Mouse (Mus musculus) limb, embryonic 10.5 days (tissue): ENCODE data around the gene 1700021F05Rik. TPM values are rescaled to one million over a fixed set of nuclear protein-coding genes. Genes with fewer than 3 reads are reported as not detected.

Source experiments
- DNase-seq: peaks from one replicate; pipeline ENCODE4 v3.0.0-alpha.2; 2017; ENCODE audit warnings: low spot score
- H3K27ac ChIP-seq: fragments of 300-500 bp; sonication (generic); 2 replicates; pipeline ENCODE4 v1.5.1; 2016; ENCODE audit warnings: mild to moderate bottlenecking
- H3K27me3 ChIP-seq: fragments of 300-500 bp; sonication (generic); 2 replicates; pipeline ENCODE4 v1.6.1; 2016; ENCODE audit warnings: low read depth, mild to moderate bottlenecking; ENCODE audit not compliant: poor library complexity, severe bottlenecking
- H3K36me3 ChIP-seq: fragments of 300-500 bp; sonication (generic); 2 replicates; pipeline ENCODE4 v1.6.1; 2016; ENCODE audit warnings: mild to moderate bottlenecking, moderate library complexity
- H3K4me1 ChIP-seq: fragments of 300-500 bp; sonication (generic); 2 replicates; pipeline ENCODE4 v1.6.1; 2016
- H3K4me3 ChIP-seq: fragments of 300-500 bp; sonication (generic); 2 replicates; pipeline ENCODE4 v1.5.1; 2016; ENCODE audit warnings: mild to moderate bottlenecking, moderate library complexity
- H3K9me3 ChIP-seq: fragments of 300-500 bp; sonication (generic); replicated peaks from 2 replicates; pipeline ENCODE4 v1.6.1; 2016; ENCODE audit warnings: mild to moderate bottlenecking
- WGBS: fragments of 180-500 bp; shearing (Covaris S2); methylation state at CpG from one replicate; pipeline ENCODE4 v1.1.7; 2016; 5-methylcytosine and 5-hydroxymethylcytosine counted together
- polyA plus RNA-seq: library from polyadenylated mRNA; unstranded; fragments of >200 nt; fragmentation: Nextera tagmentation; extraction: Ambion mirVana; gene quantifications from 2 replicates; pipeline ENCODE4 v1.2.1, GENCODE M21; 2016

Gene 1700021F05Rik
- 59.7 and 63.5 TPM in 2 replicates for polyA plus RNA-seq

DNA sequence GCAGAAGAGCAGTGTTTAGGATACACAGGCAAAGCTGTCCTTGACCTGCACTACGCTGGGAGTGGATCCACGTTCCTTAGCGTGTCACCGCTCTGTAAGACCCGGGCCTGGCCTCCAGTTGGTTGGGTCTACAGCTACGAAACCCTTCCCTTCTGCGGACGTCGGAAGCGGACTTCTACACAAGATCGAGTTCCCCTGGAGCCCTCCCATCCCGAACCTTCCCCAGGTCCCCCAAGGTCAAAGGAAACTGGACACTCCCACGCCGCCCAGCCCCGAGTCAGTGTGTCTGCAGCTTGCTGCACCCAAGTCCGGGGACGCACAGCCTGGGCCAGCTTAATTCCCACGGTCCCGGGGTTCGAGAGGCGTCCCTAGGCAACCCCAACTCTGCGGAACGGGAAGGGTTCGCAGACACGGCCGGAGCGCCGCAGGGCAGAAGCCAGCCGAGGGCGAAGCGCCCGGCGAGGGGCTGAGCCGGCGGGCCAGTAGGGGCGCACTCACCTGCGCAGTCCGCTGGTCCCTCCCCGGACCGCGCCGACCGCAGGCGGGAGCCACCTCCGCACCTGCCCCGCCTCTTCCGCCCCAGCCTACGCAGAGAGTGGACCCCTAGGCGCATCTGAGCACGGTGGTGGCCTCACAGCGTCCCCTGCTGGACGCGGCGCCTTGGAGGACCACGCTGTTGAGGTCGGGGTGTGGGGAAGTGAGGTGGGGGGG is at the start of gene 1700021F05Rik:
TSS of gene 1700021F05Rik (minus strand) at position 553 of the 711 bp plus-strand sequence.
- H3K4me1 ChIP-seq, result peaks cover 18% of the 10 kb centered on the region
- H3K27ac ChIP-seq, result peak within 1 kb of the TSS; percentile 87
- H3K9me3 ChIP-seq, result no peaks in the 10 kb centered on the region
- WGBS, result under 1% methylated on average over 56 of the region's 56 CpGs
- peak within 1 kb of the TSS; percentile 67 for H3K4me3 ChIP-seq
- no peaks in the 10 kb centered on the region for H3K27me3 ChIP-seq
- H3K36me3 ChIP-seq, result peaks cover 10% of the 10 kb centered on the region
- peak; percentile 99 for DNase-seq

DNA sequence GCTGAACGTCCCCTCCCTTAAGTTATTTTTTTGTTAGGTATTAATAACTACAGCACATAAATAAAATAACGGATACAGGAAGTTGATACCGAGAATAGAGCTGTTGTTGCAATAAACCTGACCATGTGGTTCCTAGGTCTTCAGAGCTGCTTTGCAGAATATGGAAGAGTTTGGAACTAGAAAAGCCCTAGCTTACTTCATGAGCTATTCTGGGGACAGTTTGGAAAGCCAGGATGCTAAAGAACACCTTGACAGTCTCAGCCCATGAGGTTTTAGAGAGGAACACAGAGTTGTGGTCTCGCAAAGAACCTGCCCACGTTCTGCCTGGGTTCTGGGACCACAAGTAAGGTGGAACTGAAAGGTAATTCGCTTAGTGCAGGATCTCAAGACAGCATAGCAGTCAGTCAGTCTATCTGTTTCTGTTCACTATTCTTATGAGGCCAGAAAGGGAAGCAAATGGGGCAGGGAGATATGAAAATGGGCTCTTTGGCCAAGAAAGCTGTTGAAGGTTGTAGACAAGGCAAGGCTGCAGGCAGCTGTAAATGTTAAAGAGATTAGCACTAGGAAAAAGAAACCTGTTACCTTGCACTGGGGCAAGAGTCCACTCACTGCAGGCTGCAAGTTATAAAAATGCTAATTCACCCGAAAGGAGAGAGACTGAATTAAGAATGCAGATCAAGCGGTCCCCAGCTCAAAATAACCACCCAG is 47.8 kb upstream of the 1700021F05Rik start:
- H3K9me3 ChIP-seq, result no peaks in the 10 kb centered on the region
- H3K36me3 ChIP-seq, result peaks cover 39% of the 10 kb centered on the region
- H3K27me3 ChIP-seq, result no peaks in the 10 kb centered on the region
- no peak for DNase-seq
- 69% methylated on average over 8 of the region's 8 CpGs for WGBS
- H3K4me1 ChIP-seq, result peaks cover 16% of the 10 kb centered on the region
- H3K4me3 ChIP-seq, result no peak overlapping the region
- no peak overlapping the region for H3K27ac ChIP-seq

DNA sequence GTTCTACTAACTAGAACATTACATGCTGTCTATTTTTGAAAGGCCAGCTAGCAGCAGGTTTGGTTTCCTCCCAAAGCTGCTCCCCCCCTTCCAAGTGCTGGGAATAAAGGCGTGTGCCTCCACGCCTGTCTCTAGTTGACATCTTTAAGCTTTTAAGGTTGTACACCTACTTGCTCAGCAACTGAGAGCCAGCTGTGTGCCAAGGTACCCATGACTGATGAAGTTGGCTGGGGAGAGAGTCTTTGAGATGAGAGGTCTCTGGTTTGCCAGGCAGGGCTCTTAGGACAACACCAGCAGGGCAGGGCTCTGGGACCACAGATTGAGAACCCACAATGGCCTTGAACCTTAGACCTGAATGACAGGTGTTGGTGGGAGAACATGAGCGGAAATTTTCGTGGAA is 43.7 kb upstream of the 1700021F05Rik start:
- peaks cover 15% of the 10 kb centered on the region for H3K4me1 ChIP-seq
- no peak for DNase-seq
- H3K9me3 ChIP-seq, result no peaks in the 10 kb centered on the region
- WGBS, result 89% methylated on average over 4 of the region's 4 CpGs
- peaks cover 65% of the 10 kb centered on the region for H3K36me3 ChIP-seq
- no peak overlapping the region for H3K4me3 ChIP-seq
- H3K27ac ChIP-seq, result no peak overlapping the region
- H3K27me3 ChIP-seq, result no peaks in the 10 kb centered on the region

DNA sequence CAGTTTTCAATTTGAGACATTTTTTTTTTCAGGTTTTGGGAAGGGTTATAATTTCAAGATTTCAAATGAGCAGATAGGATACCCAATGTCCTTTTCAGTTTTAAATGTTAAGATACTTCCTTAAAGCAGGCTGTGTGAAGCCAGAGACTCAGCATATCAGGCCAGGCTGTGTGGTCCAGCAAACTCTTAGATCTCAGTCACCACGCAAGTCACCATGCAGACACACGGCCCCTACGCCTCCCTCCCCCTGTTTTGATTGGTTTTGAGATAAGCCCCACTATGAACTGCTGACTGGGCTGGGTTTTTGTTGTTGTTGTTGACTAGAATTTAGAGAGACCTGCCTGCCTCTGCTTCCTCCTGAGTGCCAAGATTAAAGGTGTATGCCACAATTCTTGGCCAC is 40.5 kb upstream of the 1700021F05Rik start:
- Histone ChIP-seq H3K9me3 (no peaks in the 10 kb centered on the region), H3K4me3 (peak overlapping the region; percentile 86), H3K4me1 (peaks cover 18% of the 10 kb centered on the region), H3K36me3 (peaks cover 53% of the 10 kb centered on the region), H3K27me3 (no peaks in the 10 kb centered on the region), H3K27ac (peak overlapping the region; percentile 100)
- 70% methylated on average over 3 of the region's 3 CpGs for WGBS
- DNase-seq, result no peak

DNA sequence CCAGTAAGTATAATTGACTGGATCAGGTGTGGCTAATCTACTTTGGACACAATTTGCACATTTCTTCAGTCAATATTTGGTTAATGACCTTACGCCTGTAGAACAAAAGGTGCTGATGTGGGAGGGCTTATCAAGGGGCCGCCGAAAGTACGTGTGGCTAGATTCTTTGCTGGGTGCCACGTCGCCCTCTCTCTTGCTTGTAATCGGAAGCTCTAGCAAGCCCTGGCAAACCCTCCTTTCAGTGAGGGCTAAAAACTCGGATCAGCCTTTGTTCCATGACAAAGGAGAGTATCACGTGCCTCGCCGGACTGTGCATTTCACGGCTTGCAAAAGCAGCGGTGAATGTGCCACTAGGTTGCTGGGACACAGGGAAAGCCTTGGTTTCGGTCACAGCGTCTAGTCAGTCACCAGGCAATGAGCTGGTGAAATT is 39.9 kb upstream of the 1700021F05Rik start:
- Histone ChIP-seq H3K36me3 (peaks cover 47% of the 10 kb centered on the region), H3K9me3 (no peaks in the 10 kb centered on the region), H3K27me3 (no peaks in the 10 kb centered on the region), H3K4me1 (peaks cover 18% of the 10 kb centered on the region), H3K4me3 (peak overlapping the region; percentile 86), H3K27ac (peak overlapping the region; percentile 100)
- WGBS, result under 1% methylated on average over 15 of the region's 15 CpGs
- DNase-seq, result peak; percentile 80

DNA sequence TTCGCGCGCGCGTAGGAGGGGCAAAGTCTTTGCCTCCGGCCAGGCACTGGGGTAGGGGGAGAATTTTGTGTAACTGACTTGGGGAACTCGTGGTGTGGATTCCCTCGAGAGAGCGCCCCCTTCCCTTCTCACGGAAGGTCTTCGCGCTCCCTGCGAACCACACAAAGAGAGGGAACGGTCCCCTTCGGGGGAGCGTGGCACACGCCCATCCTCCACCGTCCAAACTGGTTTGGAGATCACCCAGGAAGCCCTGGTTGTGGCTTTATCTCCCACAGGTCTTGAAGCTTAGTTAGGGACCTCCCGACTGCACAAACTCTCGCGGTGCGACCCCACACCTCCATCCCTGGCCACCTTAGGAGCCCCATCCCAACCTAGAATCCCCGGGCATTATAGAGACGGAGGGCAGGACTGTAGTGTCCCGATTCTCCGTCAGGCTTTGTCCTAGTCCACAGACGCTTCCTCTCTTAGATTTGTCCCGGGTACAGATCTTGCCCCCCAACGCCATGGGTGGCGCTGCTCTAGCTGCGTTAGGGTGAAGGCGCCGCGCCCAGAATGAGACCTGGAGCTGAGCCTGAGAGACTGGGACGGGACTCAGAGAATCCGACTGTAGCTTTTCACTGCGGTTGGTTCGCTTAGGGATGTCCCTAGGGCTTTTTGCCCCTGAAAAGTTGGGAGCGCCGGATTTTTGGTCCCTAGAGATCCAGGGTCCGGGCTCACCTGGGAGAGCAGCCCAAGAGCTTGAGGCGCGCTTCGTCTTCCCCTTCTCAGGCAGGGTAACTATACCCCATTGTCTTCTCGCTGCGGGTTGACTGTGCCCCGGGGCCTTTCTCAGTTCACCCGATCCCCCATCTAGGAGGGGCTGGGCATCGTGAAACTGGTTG is 38.8 kb upstream of the 1700021F05Rik start:
- H3K9me3 ChIP-seq, result no peaks in the 10 kb centered on the region
- H3K27ac ChIP-seq, result peak overlapping the region; percentile 100
- peaks cover 36% of the 10 kb centered on the region for H3K36me3 ChIP-seq
- peaks cover 21% of the 10 kb centered on the region for H3K4me1 ChIP-seq
- H3K4me3 ChIP-seq, result peak overlapping the region; percentile 86
- H3K27me3 ChIP-seq, result no peaks in the 10 kb centered on the region
- under 1% methylated on average over 48 of the region's 49 CpGs for WGBS
- peak; percentile 79 for DNase-seq

DNA sequence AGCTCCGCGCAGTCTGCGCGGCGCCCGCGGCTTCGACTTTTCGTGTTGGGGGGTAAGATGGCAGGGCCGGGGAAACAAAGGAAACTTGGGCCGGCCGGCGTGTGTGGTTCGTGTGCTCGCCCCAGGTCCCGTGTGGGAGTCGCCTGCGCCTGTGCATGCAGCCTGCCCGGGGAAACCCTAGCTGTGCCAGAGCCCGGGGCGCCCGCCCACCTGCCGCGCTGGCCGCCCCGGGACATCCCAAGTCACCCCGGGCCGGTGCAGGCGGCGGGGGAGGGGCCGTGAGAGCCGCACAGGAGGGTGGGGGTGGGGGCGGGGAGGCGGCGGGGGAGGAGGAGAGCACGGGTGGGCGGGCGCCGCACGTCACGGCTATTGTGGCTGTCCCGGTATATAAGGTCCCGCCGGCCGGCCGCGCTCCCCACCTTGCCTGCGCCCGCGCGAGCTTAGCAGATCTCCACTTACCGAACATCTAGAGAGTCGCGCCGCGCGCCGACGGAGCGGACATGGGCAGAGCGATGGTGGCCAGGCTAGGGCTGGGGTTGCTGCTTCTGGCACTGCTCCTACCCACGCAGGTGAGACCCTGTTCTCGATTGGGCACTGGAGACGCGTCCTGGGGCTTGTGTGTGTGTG is 38.1 kb upstream of the 1700021F05Rik start:
- DNase-seq, result peak; percentile 97
- Histone ChIP-seq H3K4me3 (peak overlapping the region; percentile 86), H3K9me3 (no peaks in the 10 kb centered on the region), H3K27me3 (no peaks in the 10 kb centered on the region), H3K4me1 (peaks cover 21% of the 10 kb centered on the region), H3K36me3 (peaks cover 29% of the 10 kb centered on the region), H3K27ac (peak overlapping the region; percentile 100)
- WGBS, result under 1% methylated on average over 60 of the region's 65 CpGs

DNA sequence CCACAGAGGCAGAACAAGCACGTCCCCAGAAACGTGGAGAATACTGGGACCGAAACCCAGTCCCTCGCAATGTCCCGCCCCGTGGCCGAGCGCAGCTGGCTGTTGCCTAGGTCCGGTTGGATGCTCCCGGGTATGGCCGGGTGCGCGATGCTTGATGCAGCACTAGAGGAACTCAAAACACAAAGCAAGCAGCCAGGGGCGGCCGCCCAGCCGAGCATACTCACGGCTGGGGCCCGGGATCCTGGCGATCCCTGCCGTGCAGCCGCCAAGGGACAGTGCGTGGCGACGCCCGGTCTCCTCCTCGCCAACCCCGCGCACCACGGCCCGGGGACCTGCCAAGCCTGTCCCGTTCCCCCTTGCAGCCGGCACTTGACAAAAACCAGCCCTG is 37.6 kb upstream of the 1700021F05Rik start:
- H3K4me3 ChIP-seq, result peak overlapping the region; percentile 86
- DNase-seq, result peak; percentile 88
- under 1% methylated on average over 32 of the region's 32 CpGs for WGBS

DNA sequence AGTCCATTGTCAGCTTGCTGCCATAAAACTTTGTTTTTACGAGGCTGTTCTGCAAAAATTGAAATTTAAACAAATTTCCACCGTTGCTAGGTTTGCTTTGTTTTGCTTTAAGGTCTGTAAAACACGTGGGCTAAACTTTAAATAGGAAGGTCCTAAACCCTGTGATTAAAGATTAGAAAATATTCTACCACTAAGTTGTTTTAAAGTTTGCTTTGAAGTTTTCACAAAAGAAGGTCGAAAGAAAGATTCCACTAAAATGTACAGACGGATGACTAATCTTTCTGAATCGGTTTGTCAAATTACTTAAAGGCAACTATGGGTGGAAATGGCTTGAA is 37.2 kb upstream of the 1700021F05Rik start, which contains the start of gene Cd24a:
TSS of gene Cd24a (plus strand) at position 288 of the 335 bp plus-strand sequence.
- peak within 1 kb of the TSS; percentile 100 for H3K27ac ChIP-seq
- peak within 1 kb of the TSS; percentile 86 for H3K4me3 ChIP-seq
- H3K27me3 ChIP-seq, result no peaks in the 10 kb centered on the region
- no peak for DNase-seq
- no peaks in the 10 kb centered on the region for H3K9me3 ChIP-seq
- WGBS, result under 1% methylated on average over 6 of the region's 6 CpGs
- peaks cover 20% of the 10 kb centered on the region for H3K36me3 ChIP-seq
- H3K4me1 ChIP-seq, result peaks cover 21% of the 10 kb centered on the region

More for the DNA sequence above, 37.6 kb upstream of the 1700021F05Rik start:
- H3K27ac ChIP-seq, result peak overlapping the region; percentile 100
- peaks cover 24% of the 10 kb centered on the region for H3K36me3 ChIP-seq
- H3K27me3 ChIP-seq, result no peaks in the 10 kb centered on the region
- no peaks in the 10 kb centered on the region for H3K9me3 ChIP-seq
- peaks cover 21% of the 10 kb centered on the region for H3K4me1 ChIP-seq

DNA sequence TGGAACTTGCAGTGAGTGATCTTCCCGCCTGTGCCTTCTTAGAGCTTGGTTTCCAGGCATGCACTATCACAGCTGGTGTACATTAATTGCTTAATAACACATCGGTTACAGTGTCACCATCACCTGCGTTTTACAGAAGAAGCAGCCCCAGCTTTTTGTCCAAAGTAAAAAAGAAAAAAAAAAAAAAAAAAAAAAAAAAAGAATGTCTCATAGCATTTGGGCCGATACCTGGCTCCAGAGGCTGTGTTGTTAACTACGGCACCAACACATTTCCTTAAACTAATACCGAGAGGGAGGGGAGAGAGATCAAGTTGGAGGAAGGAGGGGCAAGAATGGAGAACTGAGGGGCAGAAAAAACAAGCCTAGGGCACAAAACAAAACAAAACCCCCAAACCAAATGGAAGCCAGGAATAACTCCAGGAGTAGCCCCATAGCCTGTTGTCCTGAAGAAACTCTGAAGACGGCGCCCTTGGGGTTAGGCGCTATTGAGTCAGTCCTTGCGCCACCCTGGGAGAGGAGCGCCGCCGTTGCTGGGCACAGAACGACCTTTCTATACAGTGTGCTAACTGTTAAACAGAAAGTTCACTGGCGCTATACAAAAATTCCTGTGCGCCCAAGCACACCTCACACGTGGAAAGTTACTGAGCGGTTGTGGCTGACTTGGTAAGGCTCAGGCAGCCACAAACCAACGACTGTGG is 36.7 kb upstream of the 1700021F05Rik start:
- peaks cover 21% of the 10 kb centered on the region for H3K4me1 ChIP-seq
- H3K9me3 ChIP-seq, result no peaks in the 10 kb centered on the region
- no peaks in the 10 kb centered on the region for H3K27me3 ChIP-seq
- peaks cover 15% of the 10 kb centered on the region for H3K36me3 ChIP-seq
- peak overlapping the region; percentile 100 for H3K27ac ChIP-seq
- H3K4me3 ChIP-seq, result peak overlapping the region; percentile 86
- 16% methylated on average over 19 of the region's 19 CpGs for WGBS
- peak; percentile 74 for DNase-seq

DNA sequence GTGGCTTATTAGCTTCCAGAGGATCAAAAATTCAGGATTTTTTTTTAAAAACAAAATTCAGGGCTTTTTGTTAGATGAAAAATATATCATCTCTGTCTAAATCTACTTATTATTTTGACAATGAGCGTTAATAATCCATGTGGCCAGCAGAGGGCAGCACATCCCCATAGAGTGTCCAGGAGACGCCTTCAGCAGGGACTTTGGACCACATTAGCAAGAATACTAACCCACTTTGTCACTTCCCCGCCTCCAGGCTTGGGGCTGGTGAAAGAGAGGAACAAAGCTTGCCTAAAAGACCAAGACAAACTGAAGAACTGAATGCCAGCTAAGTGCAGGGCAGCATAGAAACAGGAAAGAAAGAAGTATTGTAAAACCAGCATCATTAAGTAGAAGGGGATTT is 34.2 kb upstream of the 1700021F05Rik start:
- Histone ChIP-seq H3K4me1 (peaks cover 17% of the 10 kb centered on the region), H3K27me3 (no peaks in the 10 kb centered on the region), H3K4me3 (no peak overlapping the region), H3K9me3 (peaks cover 5% of the 10 kb centered on the region; the same call in 1 of the 2 replicates), H3K36me3 (peaks cover 5% of the 10 kb centered on the region; the same call in 1 of the 2 replicates), H3K27ac (0 out of 2 replicates have a peak overlapping the region, but pooled peaks have one; percentile 44)
- WGBS, result 5% methylated on average over 3 of the region's 3 CpGs
- DNase-seq, result peak; percentile 88
